Mouse (Mus musculus) mouse embryonic stem cell (cell line): ENCODE data around the gene Srp9.

Experiments
- in situ Hi-C, 2 experiments: fragments of 300-500 bp; cut with MboI; formaldehyde crosslinking; loops; 1 replicate in 1 of 2; 3 replicates in 1 of 2; pipeline ENCODE4 v1.14.3; 2019 to 2020; ENCODE audit warnings: low sequenced_read_pairs in 2 of 2, low pct_unique_long_range_greater_than_20kb in 1 of 2, mixed read lengths in 1 of 2; ENCODE audit not compliant: unreplicated experiment in 1 of 2

Gene Srp9

GRCm38 (mm10) chr1:182101468-182101867, 23.1 kb upstream of the Srp9 start:
- in situ Hi-C loops, result no loop called here

- in situ Hi-C loops, result no loop called here
Measured at GRCm38 (mm10) chr1:182102706-182103105, 21.8 kb upstream of the Srp9 start.

GRCm38 (mm10) chr1:182103436-182103835, 21.1 kb upstream of the Srp9 start:
- in situ Hi-C loops, result no loop called here

GRCm38 (mm10) chr1:182105023-182105422, 19.5 kb upstream of the Srp9 start:
- in situ Hi-C loops, result no loop called here

GRCm38 (mm10) chr1:182107251-182107650, 17.3 kb upstream of the Srp9 start:
- in situ Hi-C loops, result no loop called here

GRCm38 (mm10) chr1:182108397-182109099, 16.0 kb upstream of the Srp9 start:
- in situ Hi-C loops, result no loop called here

GRCm38 (mm10) chr1:182110185-182110584, 14.4 kb upstream of the Srp9 start:
- in situ Hi-C loops, result loop anchor here in 1 of 2 experiments (10.0 kb wide), 1 partner anchor 105 kb away; no protein-coding TSS in a partner anchor

GRCm38 (mm10) chr1:182110708-182111385, 13.7 kb upstream of the Srp9 start:
- in situ Hi-C loops, result loop anchor here in 1 of 2 experiments (10.0 kb wide), 1 partner anchor 106 kb away; no protein-coding TSS in a partner anchor

GRCm38 (mm10) chr1:182111386-182112317, 12.9 kb upstream of the Srp9 start:
- in situ Hi-C loops, result loop anchor here in 1 of 2 experiments (10.0 kb wide), 1 partner anchor 107 kb away; no protein-coding TSS in a partner anchor

GRCm38 (mm10) chr1:182112385-182112784, 12.2 kb upstream of the Srp9 start:
- in situ Hi-C loops, result loop anchor here in 1 of 2 experiments (10.0 kb wide), 1 partner anchor 108 kb away; no protein-coding TSS in a partner anchor

- in situ Hi-C loops, result loop anchor here in 1 of 2 experiments (10.0 kb wide), 1 partner anchor 108 kb away; no protein-coding TSS in a partner anchor
Measured at GRCm38 (mm10) chr1:182113131-182113530, 11.4 kb upstream of the Srp9 start.

- in situ Hi-C loops, result loop anchor here in 1 of 2 experiments (10.0 kb wide), 1 partner anchor 109 kb away; no protein-coding TSS in a partner anchor
Measured at GRCm38 (mm10) chr1:182113587-182114500, 10.7 kb upstream of the Srp9 start.

GRCm38 (mm10) chr1:182115197-182115596, 9.3 kb upstream of the Srp9 start:
- in situ Hi-C loops, result loop anchor here (5.0 to 10.0 kb wide), 3 partner anchors 110 to 228 kb away; no protein-coding TSS in a partner anchor

GRCm38 (mm10) chr1:182115651-182116408, 8.7 kb upstream of the Srp9 start:
- in situ Hi-C loops, result loop anchor here (5.0 to 10.0 kb wide), 3 partner anchors 111 to 229 kb away; no protein-coding TSS in a partner anchor

- in situ Hi-C loops, result no loop called here
Measured at GRCm38 (mm10) chr1:182122413-182122812, 2.1 kb upstream of the Srp9 start.

- in situ Hi-C loops, result loop anchor here in 1 of 2 experiments (25.0 kb wide), 1 partner anchor 388 kb away; no protein-coding TSS in a partner anchor
Measured at GRCm38 (mm10) chr1:182124924-182125368, 409 bp downstream of the Srp9 start.
